In the genomic region with DNA sequence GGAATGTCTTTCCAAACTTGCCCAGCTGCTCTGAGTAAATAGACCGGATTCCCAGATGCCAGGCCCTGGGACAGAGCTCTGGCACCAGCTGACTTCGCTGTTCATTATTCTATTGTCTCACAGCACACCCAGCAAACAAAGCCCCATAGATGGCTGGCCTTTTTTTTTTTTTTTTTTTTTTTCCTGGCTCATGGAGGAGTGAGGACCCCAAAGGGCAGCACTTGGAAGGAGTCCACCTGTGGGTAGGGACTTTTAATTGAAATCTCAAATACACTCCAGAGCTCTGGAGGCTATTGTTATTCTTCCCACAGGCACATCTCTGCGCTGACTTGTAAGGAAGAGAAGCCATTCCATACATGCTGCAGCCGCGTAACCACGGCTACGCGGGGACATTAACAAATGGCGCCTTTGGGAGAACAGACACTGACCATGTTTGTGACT, we compare ENCODE assay signal across 10 mouse cellular contexts.
DNase-seq lines count a peak whose midpoint lies in the region; ATAC-seq lines count a peak whose summit lies in the region.
"Had no signal": no experiment of that assay in that cellular context is flagged by ENCODE, and none has a peak within 500 bp of the region (broad histone marks: within the 10 kb centered on the region; RNA-seq: fewer than 3 reads in every experiment).

No protein-coding gene starts in this region.

- H3K9me3 ChIP-seq in hindbrain, embryonic 10.5 days = no peaks in the 10 kb centered on the region
- H3K9me3 ChIP-seq in midbrain, embryonic 13.5 days = no peaks in the 10 kb centered on the region
- H3K9me3 ChIP-seq in intestine, embryonic 16.5 days (ENCODE audit: control insufficient read depth, low read length) = no peaks in the 10 kb centered on the region

- H3K4me2 ChIP-seq in midbrain, embryonic 13.5 days (replicated peaks) = no peak overlapping the region
- H3K4me2 ChIP-seq in intestine, embryonic 16.5 days (ENCODE audit: low read depth, low read length) = no peak overlapping the region

- H3K9ac ChIP-seq in midbrain, embryonic 13.5 days (replicated peaks) = no peak overlapping the region
- H3K9ac ChIP-seq in intestine, embryonic 16.5 days (ENCODE audit: low read depth, low read length) = no peak overlapping the region

- WGBS in hindbrain, embryonic 10.5 days = 75% methylated on average over 9 of the region's 9 CpGs
- 73% methylated on average over 9 of the region's 9 CpGs for WGBS in midbrain, embryonic 13.5 days
- WGBS in intestine, embryonic 16.5 days = 76% methylated on average over 9 of the region's 9 CpGs

- H3K4me3 ChIP-seq in hindbrain, embryonic 10.5 days = no peak overlapping the region
- H3K4me3 ChIP-seq in midbrain, embryonic 13.5 days (replicated peaks) = no peak overlapping the region
- H3K4me3 ChIP-seq in intestine, embryonic 16.5 days (ENCODE audit: low read length) = no peak overlapping the region

- no peaks in the 10 kb centered on the region for H3K36me3 ChIP-seq in hindbrain, embryonic 10.5 days
- no peaks in the 10 kb centered on the region for H3K36me3 ChIP-seq in midbrain, embryonic 13.5 days
- H3K36me3 ChIP-seq in intestine, embryonic 16.5 days (ENCODE audit: control insufficient read depth, insufficient read depth, low read length) = no peaks in the 10 kb centered on the region

- H3K27me3 ChIP-seq in hindbrain, embryonic 10.5 days (ENCODE audit: insufficient read depth, poor library complexity, severe bottlenecking) = no peaks in the 10 kb centered on the region
- H3K27me3 ChIP-seq in midbrain, embryonic 13.5 days = no peaks in the 10 kb centered on the region
- H3K27me3 ChIP-seq in intestine, embryonic 16.5 days (replicated peaks; ENCODE audit: control insufficient read depth, insufficient read depth, low read length) = no peaks in the 10 kb centered on the region

- peak; percentile 19 for DNase-seq in right cerebral cortex, adult 18-20 months
- no peak for DNase-seq in right cerebral cortex, postnatal 36 days (ENCODE audit: low spot score in 2 of 2)
- DNase-seq in hindbrain, embryonic 10.5 days (ENCODE audit: low spot score) = peak; percentile 50
- DNase-seq in thymus, postnatal 36 days = no peak
- no peak for DNase-seq in urinary bladder, adult 2 months (ENCODE audit: low spot score)
- DNase-seq: cerebellum, adult 9-10 months; lung, adult 18-20 months; thymus, adult 2 months had no signal

- H3K27ac ChIP-seq in hindbrain, embryonic 10.5 days = peak overlapping the region; percentile 62
- peak overlapping the region; percentile 56; the same call in 1 of the 2 replicates for H3K27ac ChIP-seq in midbrain, embryonic 13.5 days
- H3K27ac ChIP-seq in intestine, embryonic 16.5 days (ENCODE audit: low read length) = no peak overlapping the region

- peak; percentile 90 for ATAC-seq in midbrain, embryonic 13.5 days
- no peak for ATAC-seq in intestine, embryonic 16.5 days

- H3K4me1 ChIP-seq in hindbrain, embryonic 10.5 days (replicated peaks) = no peaks in the 10 kb centered on the region
- H3K4me1 ChIP-seq in midbrain, embryonic 13.5 days (replicated peaks) = no peaks in the 10 kb centered on the region
- no peaks in the 10 kb centered on the region for H3K4me1 ChIP-seq in intestine, embryonic 16.5 days (ENCODE audit: control insufficient read depth, insufficient read depth, low read length)

Comparison
In these comparisons a context has a peak if more than half of its experiments do, and no peak if none do; other contexts are left out.
1. DNase-seq: peak in right cerebral cortex, adult 18-20 months (single experiment) and hindbrain, embryonic 10.5 days (single experiment); none in right cerebral cortex, postnatal 36 days (0 of 2), thymus, postnatal 36 days (0 of 2) and urinary bladder, adult 2 months (single experiment).